Mouse (Mus musculus) Patski (cell line): ENCODE data around the gene Krt9. TPM values are rescaled to one million over a fixed set of nuclear protein-coding genes. Genes with fewer than 3 reads are reported as not detected.

Experiments
- ATAC-seq: fragments of 100-300 bp; one replicate; pipeline ENCODE4 v1.8.0; 2021
- CTCF ChIA-PET: fragments of 350-600 bp; sonication (Branson Sonifier 250); formaldehyde crosslinking; loops from one replicate; lab custom pipeline; 2022; ENCODE audit warnings: inconsistent platforms; lab: Charles Lee
- POLR2A ChIA-PET: fragments of 350-600 bp; sonication (Branson Sonifier 250); formaldehyde crosslinking; loops from one replicate; lab custom pipeline; 2022; ENCODE audit warnings: antibody characterized with exemption, inconsistent platforms; lab: Charles Lee
- DNase-seq: peaks from one replicate; pipeline ENCODE4 v3.0.0-alpha.2; 2011; ENCODE audit warnings: low read depth, low spot score
- H3K27me3 ChIP-seq: fragments of 371-371 bp; one replicate; pipeline ENCODE4 v1.5.1; 2021
- CTCF ChIP-seq: fragments of 100-300 bp; IDR thresholded peaks from one replicate; pipeline ENCODE4 v1.5.1; 2021
- in situ Hi-C: fragments of 300-500 bp; cut with MboI; formaldehyde crosslinking; loops from 3 replicates; pipeline ENCODE4 v1.11.1; 2018; ENCODE audit warnings: low pct_unique_long_range_greater_than_20kb, mixed read lengths
- polyA plus RNA-seq: library from polyadenylated mRNA; unstranded; gene quantifications from one replicate; pipeline ENCODE4 v1.2.3, GENCODE M21; 2021

Gene Krt9
- polyA plus RNA-seq, 1 experiment from 2014 or later = not detected

DNA sequence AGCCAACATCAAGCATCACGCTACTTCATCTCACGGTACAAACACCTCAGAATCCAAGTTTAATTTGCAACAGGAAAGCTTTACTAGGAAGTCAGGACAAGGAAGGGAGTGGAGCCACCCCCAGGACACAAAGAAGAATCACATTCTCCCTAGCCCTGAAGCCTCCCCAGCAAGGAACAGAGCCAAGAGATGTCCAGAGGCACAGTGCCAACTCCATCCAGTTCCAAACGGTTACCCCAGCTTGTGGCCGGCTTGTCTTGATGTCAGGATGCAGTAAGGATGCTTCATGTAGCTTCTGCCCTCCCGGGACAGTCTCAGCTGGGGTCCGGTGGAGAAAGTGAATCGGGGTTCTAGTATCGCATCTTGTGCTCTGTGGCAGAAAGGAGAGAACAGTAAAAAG lies 6.3 kb downstream of the Krt9 start:
- ChIA-PET POLR2A (interaction anchor here (0.6 kb wide), 1 partner anchor 766 kb away, joined by 3 read pairs; no protein-coding TSS in a partner anchor), CTCF (interaction anchor here (0.8 kb wide), 1 partner anchor 33 kb away, joined by 3 read pairs; no protein-coding TSS in a partner anchor)
- in situ Hi-C loops = no loop called here
- DNase-seq (no peak), ATAC-seq (no peak)
- no peak for TF ChIP-seq CTCF
- H3K27me3 ChIP-seq = peaks cover 35% of the 10 kb centered on the region

DNA sequence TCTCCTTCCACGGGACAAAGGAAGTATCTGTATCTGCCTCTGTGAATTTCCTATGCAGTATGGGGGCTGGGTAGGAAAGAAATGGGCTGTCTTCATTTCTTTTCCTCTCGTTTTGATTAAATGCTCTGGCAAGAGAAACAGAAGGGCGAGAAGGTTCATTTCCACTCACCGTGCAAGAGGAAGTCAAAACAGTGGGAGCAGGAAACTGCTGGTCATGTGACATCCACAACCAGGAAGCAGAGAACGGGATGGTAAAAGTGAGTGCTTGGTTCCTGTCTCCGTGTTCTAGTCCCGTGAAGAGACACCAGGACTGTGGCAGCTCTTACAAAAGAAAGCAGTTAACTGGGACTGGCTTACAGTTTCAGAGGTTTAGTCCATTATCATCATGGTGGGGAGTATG lies 11.3 kb downstream of the Krt9 start:
- in situ Hi-C loops = no loop called here
- CTCF ChIA-PET = no interaction called here
- TF ChIP-seq CTCF = no peak
- ATAC-seq (no peak), DNase-seq (no peak)
- H3K27me3 ChIP-seq = peaks cover 11% of the 10 kb centered on the region
- POLR2A ChIA-PET = no interaction called here

DNA sequence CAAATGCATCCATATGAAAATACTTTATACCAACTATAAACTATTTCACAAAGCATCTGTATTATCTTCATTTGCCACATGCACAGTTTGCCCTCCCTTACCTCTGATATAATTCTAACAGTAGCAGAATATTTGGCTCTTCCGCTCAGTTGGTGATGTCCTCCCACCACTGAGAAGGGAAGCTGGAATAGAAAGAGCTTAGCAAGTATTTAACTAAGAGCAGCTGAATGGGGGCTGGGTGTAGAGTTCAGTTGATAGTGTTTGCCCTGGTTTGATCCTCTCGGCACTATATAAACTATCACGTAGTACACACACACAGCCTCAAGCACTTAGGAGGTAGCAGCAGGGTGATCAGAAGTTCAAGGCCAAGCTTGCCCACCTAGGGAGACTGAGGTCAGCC lies 13.8 kb downstream of the Krt9 start:
- DNase-seq (no peak), ATAC-seq (no peak)
- in situ Hi-C loops = no loop called here
- peaks cover 9% of the 10 kb centered on the region for H3K27me3 ChIP-seq
- POLR2A ChIA-PET = no interaction called here
- TF ChIP-seq CTCF = no peak
- CTCF ChIA-PET = interaction anchor here (2.0 kb wide), 1 partner anchor 10 kb away, joined by 6 read pairs; no protein-coding TSS in a partner anchor

DNA sequence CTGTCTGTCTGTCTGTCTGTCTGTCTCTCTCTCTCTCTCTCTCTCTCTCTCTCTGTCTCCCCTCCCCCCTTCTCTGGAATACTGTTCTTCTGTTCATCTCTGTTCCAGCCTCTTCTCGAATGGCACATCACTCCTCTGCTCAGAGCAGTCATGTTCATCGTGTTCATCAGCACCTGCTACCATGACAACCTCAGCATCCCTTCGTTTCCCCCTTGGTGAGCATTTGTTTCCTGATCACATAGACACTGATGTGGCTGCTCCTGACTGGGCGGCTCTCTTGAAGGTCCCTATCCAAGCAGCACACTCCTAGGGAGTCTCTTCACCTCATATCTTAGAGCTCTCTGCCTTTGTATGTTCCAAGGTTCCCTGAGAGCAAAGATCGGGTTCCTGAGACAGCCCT lies 14.7 kb downstream of the Krt9 start:
- TF ChIP-seq CTCF = no peak
- DNase-seq = no peak
- ChIA-PET POLR2A (no interaction called here), CTCF (no interaction called here)
- in situ Hi-C loops = no loop called here
- peaks cover 9% of the 10 kb centered on the region for H3K27me3 ChIP-seq
- ATAC-seq = no peak

DNA sequence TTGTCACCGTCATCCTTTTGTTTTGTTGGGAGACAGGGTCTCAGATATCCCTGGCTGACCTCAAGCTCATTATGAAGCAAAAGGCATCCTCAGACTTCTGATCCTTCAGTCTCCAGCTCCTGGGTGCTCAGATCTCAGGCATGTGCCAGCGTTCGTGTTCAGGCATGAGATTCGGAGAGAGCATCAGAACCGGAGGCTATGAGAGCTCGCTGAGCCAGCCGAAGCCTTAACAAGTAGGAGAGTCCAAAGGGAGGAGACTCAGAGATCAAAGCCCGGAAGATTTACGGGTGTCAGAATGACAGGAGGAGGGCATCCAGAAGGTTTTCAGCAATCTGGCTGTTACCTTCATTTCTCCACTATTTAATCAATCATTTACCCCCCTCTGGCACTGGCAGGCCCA lies 16.3 kb downstream of the Krt9 start:
- in situ Hi-C loops = no loop called here

DNA sequence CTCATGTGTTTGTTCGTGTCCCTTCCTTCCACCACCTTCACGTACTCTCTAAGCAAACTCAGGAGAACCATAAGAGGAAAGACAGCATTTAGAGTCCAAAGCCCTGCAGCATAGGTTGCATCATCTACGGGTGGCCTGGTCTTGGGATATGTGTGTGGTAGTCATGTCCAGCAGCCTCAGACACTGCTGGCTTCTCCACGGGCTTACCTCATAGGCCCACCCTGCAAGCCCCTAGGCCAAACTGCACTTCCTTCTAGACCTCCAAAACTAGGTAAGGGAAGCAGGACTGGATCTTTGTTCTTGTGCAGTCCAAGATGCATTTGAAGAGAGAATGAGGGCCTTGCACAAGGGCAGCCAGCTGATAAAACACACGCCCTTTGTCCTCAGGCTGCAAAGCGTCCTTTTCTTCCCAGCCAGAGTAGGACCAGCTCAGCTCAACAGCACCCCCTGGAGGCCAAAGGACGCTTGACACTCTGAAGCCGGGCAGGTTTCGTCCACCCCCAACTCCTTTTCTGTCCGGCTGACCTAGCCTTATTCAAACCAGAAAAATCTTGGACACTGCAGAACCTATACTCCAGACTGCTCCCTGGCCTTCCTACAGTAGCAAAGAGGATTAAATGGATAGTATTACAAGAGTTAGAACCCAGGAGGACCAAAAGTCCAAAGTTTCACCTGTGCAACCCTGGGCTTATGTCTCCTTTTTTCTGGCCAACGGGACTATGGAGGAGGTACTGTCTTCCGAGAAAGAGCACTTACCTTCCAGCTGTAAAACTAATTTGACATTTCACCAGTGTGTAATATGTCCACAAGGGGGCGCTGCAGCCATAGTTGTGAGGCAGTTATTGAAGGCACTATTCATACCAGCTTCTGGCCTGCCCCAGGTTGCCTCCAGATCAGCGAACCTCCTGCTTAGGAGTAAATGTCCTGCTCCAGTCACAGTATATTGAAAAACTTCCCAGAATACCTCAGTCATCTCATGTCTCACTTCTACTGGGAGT lies 24.0 kb downstream of the Krt9 start:
- no peaks in the 10 kb centered on the region for H3K27me3 ChIP-seq
- ChIA-PET CTCF (interaction anchor here (0.5 to 3.2 kb wide), 17 partner anchors 9 to 705 kb away, joined by 3 to 20 read pairs (median 5); partner anchors contain the start of genes Krt33b and Krt35), POLR2A (interaction anchor here (0.7 to 1.4 kb wide), 2 partner anchors 112 to 129 kb away, joined by 3 to 10 read pairs; no protein-coding TSS in a partner anchor)
- TF ChIP-seq CTCF = peak; percentile 81
- in situ Hi-C loops = loop anchor here (10.0 kb wide), 1 partner anchor 594 kb away; no protein-coding TSS in a partner anchor
- DNase-seq = no peak
- ATAC-seq = peak; percentile 71

More for the DNA sequence above, 16.3 kb downstream of the Krt9 start:
- POLR2A ChIA-PET = no interaction called here
- peaks cover 7% of the 10 kb centered on the region for H3K27me3 ChIP-seq
- ATAC-seq (no peak), DNase-seq (no peak)
- CTCF ChIA-PET = no interaction called here
- TF ChIP-seq CTCF = no peak

DNA sequence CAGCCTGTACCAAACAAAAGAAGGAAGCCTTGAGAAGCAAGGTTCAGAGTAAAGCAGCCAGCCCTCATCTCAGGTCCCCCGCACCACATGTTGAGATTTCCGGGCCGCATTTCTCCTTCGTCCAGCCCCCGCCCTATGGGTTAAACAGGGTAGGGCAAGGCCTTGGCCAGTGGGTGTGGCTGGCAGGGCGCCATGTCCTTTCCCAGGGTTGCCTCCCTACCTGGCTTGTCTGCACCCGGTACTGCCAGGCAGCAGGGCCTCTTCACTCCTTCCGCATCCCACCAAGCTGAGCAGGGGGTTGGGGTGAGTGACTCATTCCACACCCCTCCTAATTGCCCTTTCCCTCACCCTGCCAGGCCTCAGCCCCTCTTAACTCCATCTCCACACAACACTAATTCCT lies 25.0 kb downstream of the Krt9 start:
- DNase-seq = no peak
- ChIA-PET POLR2A (no interaction called here), CTCF (interaction anchor here (1.4 to 2.4 kb wide), 5 partner anchors 8 to 704 kb away, joined by 3 to 10 read pairs (median 5); partner anchors contain the start of gene Krt33b)
- ATAC-seq = no peak
- in situ Hi-C loops = loop anchor here (10.0 kb wide), 1 partner anchor 593 kb away; no protein-coding TSS in a partner anchor
- no peaks in the 10 kb centered on the region for H3K27me3 ChIP-seq
- TF ChIP-seq CTCF = no peak

DNA sequence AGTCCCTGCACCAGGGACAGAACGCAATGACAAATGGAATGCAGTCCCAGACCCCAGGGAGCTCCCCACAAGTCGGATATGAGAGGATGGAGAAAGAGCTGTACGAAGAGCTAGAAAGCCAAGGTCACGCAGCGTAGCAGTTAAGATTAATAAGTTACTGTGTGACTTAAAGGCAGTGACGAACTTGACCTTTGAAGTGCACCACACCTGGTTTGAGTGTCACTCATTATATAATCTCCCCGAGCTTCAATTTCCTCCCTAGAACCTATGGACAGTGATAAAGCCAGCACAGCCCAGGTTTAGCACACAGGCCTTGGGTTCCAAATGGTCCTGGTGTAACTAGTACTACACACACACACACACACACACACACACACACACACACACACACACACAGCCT lies 28.7 kb downstream of the Krt9 start:
- CTCF ChIA-PET = no interaction called here

DNA sequence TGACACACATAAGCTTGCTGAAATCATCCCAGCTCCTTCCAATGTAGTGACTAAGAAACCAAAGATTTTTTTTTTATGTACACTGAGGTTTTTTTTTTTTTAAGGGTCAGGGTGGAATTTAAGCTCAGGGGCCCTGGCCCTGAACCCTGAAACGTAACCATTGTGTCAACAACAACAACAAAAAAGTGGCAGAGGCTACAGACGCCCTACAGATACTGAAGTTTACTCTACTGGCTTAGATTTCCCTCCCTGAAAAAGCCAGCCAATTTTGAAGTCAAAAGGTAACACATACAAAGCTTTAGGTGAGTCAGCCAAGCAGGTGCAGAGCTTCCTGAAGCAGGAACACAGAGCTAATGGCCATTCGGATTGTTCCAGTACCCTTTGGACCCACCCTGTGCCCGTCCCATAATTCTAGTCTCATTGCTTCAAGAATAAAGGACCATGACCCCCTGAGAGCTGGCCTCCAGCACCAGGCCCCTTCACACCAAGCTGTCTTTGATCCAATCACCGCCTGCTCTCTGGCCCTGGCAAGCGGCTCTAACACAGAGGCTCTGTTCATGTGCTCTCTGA lies 35.1 kb downstream of the Krt9 start:
- no peaks in the 10 kb centered on the region for H3K27me3 ChIP-seq
- in situ Hi-C loops = no loop called here
- ChIA-PET POLR2A (interaction anchor here (0.7 kb wide), 2 partner anchors 63 to 592 kb away, joined by 3 to 6 read pairs; partner anchors contain the start of gene Krtap3-1), CTCF (interaction anchor here (1.2 to 1.5 kb wide), 2 partner anchors 9 to 12 kb away, joined by 3 to 4 read pairs; partner anchors contain the start of gene Krt19)
- no peak for DNase-seq
- no peak for ATAC-seq
- no peak for TF ChIP-seq CTCF

More for the DNA sequence above, 28.7 kb downstream of the Krt9 start:
- ATAC-seq (no peak), DNase-seq (no peak)
- POLR2A ChIA-PET = no interaction called here
- no peak for TF ChIP-seq CTCF
- in situ Hi-C loops = loop anchor here (10.0 kb wide), 1 partner anchor 590 kb away; no protein-coding TSS in a partner anchor
- no peaks in the 10 kb centered on the region for H3K27me3 ChIP-seq

DNA sequence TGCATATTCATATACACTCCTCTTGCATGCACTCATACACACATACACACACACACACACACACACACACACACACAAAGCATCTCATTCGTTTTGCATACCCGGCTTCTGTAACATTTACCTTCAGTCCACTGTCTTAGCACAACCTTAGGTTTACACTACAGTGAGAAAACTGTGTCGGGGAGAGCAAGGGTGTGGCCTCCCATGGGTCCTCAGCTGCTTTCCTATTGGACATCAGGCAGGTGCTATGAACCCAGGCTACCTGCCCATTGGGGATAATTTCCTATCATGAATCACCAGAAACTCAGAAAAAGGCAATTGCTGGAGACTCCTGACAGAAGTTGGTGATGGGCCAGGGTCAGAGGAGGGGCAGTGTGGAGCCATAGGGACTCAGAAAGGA lies 35.7 kb downstream of the Krt9 start:
- ATAC-seq (no peak), DNase-seq (no peak)
- H3K27me3 ChIP-seq = no peaks in the 10 kb centered on the region
- TF ChIP-seq CTCF = no peak
- ChIA-PET POLR2A (interaction anchor here (0.7 kb wide), 2 partner anchors 63 to 591 kb away, joined by 3 to 6 read pairs; partner anchors contain the start of gene Krtap3-1), CTCF (interaction anchor here (1.2 to 1.5 kb wide), 2 partner anchors 8 to 13 kb away, joined by 3 to 4 read pairs; partner anchors contain the start of gene Krt19)
- in situ Hi-C loops = no loop called here
